15 mouse cellular contexts compared by ENCODE assay signal in genomic region chr3:104092759-104093158, GRCm38 (mm10).
A peak's percentile ranks its signal among the peaks of the same experiment; 100 is the strongest.
DNase-seq lines count a peak whose midpoint lies in the region; ATAC-seq lines count a peak whose summit lies in the region.
"Had no signal": no experiment of that assay in that cellular context is flagged by ENCODE, and none has a peak within 500 bp of the region (broad histone marks: within the 10 kb centered on the region; RNA-seq: fewer than 3 reads in every experiment).

No protein-coding gene starts in this region.

- peak; percentile 77 for ATAC-seq in activated CD4-positive, CD25-positive, alpha-beta regulatory T cell, adult 4 months
- ATAC-seq in midbrain, embryonic 13.5 days = no peak

- H3K4me1 ChIP-seq in midbrain, embryonic 13.5 days (replicated peaks) = no peaks in the 10 kb centered on the region
- H3K4me1 ChIP-seq: embryonic facial prominence, embryonic 10.5 days; hindbrain, embryonic 12.5 days; limb, embryonic 15.5 days had no signal

- H3K9me3 ChIP-seq in midbrain, embryonic 13.5 days = no peaks in the 10 kb centered on the region
- H3K9me3 ChIP-seq: embryonic facial prominence, embryonic 10.5 days; hindbrain, embryonic 12.5 days; limb, embryonic 15.5 days; megakaryocyte, embryonic 14.5 days had no signal

- H3K4me2 ChIP-seq in midbrain, embryonic 13.5 days (replicated peaks) = no peak overlapping the region
- H3K4me2 ChIP-seq: hindbrain, embryonic 12.5 days; limb, embryonic 15.5 days had no signal

- no peak overlapping the region for H3K27ac ChIP-seq in midbrain, embryonic 13.5 days
- H3K27ac ChIP-seq: embryonic facial prominence, embryonic 10.5 days; hindbrain, embryonic 12.5 days; left cerebral cortex, adult 2 months; limb, embryonic 15.5 days had no signal

- no peak overlapping the region for H3K9ac ChIP-seq in midbrain, embryonic 13.5 days (replicated peaks)
- H3K9ac ChIP-seq: hindbrain, embryonic 12.5 days; limb, embryonic 15.5 days had no signal

- H3K36me3 ChIP-seq in midbrain, embryonic 13.5 days = peaks cover 3% of the 10 kb centered on the region
- H3K36me3 ChIP-seq: limb, embryonic 15.5 days had no signal

- WGBS in midbrain, embryonic 13.5 days = 79% methylated on average over 5 of the region's 5 CpGs

- intact Hi-C loops in heart, postnatal 25 days (cut with DNase I) = loop anchor here (5.0 kb wide), 1 partner anchor 350 kb away; no protein-coding TSS in a partner anchor

- peak; percentile 30 to 66 for DNase-seq in heart, adult 18-20 months
- no peak for DNase-seq in heart, postnatal 25 days (ENCODE audit: low spot score)
- peak; percentile 84 for DNase-seq in 3T3-L1 (ENCODE audit: low read depth, low spot score)
- peak; percentile 7 for DNase-seq in lung, postnatal 14 days
- DNase-seq in thymus, postnatal 36 days = no peak
- DNase-seq in frontal cortex, postnatal 14 days (ENCODE audit: low spot score in 2 of 2) = no peak
- DNase-seq: cerebellum, adult 9-10 months; gastrocnemius, postnatal 14 days had no signal

- H3K4me3 ChIP-seq in midbrain, embryonic 13.5 days (replicated peaks) = no peak overlapping the region
- H3K4me3 ChIP-seq: embryonic facial prominence, embryonic 10.5 days; hindbrain, embryonic 12.5 days; left cerebral cortex, adult 2 months; limb, embryonic 15.5 days; megakaryocyte, embryonic 14.5 days had no signal

- no peaks in the 10 kb centered on the region for H3K27me3 ChIP-seq in midbrain, embryonic 13.5 days
- H3K27me3 ChIP-seq: hindbrain, embryonic 12.5 days; limb, embryonic 15.5 days; megakaryocyte, embryonic 14.5 days had no signal

Comparison
In these comparisons a context has a peak if more than half of its experiments do, and no peak if none do; other contexts are left out.
1. DNase-seq: peak in heart, adult 18-20 months (2 of 2), 3T3-L1 (single experiment) and lung, postnatal 14 days (single experiment); none in heart, postnatal 25 days (single experiment), thymus, postnatal 36 days (0 of 2) and frontal cortex, postnatal 14 days (0 of 2).